Mouse (Mus musculus): ENCODE measurements around the gene Gm10778. TPM values are rescaled to one million over a fixed set of nuclear protein-coding genes. Genes with fewer than 3 reads are reported as not detected.

The Gm10778 gene
- polyA plus RNA-seq, 1 experiment from 2014 or later, result 3.3 TPM

DNA sequence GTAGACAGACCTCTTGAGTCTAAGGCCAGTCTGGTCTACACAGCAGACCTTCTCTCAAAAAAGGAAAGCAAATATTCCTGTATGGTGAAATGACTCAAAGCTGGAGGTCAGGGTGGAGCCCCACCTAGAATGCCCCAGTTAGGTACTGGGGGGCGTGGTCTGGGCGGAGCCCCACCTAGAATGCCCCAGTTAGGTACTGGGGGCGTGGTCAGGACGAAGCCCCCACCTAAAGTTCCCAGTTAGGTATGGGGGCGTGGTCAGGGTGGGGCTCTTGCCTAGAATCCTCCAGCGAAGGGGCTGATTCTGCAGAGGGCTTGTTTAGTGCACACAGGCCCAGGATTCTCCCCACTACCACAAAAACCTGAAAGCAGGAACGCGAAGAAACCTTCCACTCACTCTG is 25.4 kb upstream of the Gm10778 start:
- 54% methylated on average over 8 of the region's 8 CpGs for WGBS
- peaks cover 9% of the 10 kb centered on the region; the same call in 1 of the 2 replicates for H3K36me3 ChIP-seq (ENCODE audit: control insufficient read depth, insufficient read depth, low read length)

DNA sequence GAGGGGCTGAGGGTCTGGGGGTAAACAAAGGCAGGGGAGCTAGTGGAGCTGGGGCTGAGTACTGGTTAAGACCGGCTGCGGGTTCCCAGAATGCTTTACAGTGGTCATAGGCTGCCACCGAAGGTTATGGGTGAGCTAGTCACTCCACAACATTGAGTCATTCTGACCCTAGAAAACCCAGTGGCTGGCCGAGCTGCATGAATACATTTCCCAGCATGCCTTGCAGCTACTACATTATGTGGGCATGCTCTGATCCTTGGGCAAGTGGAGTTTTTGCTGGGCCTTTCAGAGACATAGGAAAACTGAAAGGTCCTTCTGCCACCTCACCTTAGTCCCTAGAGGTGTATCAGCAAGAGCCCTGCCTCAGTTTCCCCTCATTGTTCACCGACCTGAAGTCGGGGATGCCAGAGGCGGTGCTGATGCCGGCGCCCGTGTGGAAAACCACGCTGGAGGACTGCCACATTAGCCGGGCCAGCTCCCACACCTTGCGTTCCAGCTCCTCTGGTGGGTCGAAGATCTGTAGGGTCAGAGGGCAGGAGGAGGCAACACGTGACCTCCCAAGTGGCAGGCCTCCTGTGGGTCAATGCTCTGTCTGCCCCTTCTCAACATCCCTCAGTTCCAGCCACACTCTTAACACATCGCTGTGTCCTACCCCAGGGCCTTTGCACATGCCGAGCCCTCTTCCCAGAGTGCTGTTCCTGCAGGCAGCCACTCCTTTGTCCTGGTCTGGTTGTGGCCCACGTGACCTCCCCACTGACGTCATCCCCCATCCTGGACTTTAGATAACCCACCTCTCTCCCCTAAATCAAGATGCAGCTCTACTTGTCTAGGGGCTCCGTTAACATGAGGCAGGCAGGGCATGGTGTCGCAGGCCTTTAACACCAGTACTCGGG is 22.5 kb upstream of the Gm10778 start:
- Histone ChIP-seq H3K27me3 (replicated peaks; ENCODE audit: control insufficient read depth, insufficient read depth, low read length) (no peaks in the 10 kb centered on the region), H3K4me2 (peak overlapping the region; percentile 83), H3K4me3 (ENCODE audit: low read depth, low read length) (peak overlapping the region; percentile 70), H3K27ac (ENCODE audit: low read depth, low read length) (peak overlapping the region; percentile 92), H3K9ac (ENCODE audit: low read depth, low read length) (peak overlapping the region; percentile 88), H3K36me3 (ENCODE audit: control insufficient read depth, insufficient read depth, low read length) (peaks cover 9% of the 10 kb centered on the region; the same call in 1 of the 2 replicates), H3K4me1 (replicated peaks; ENCODE audit: control insufficient read depth, insufficient read depth, low read length) (peaks cover 25% of the 10 kb centered on the region), H3K9me3 (ENCODE audit: control insufficient read depth, low read length) (no peaks in the 10 kb centered on the region)
- 80% methylated on average over 22 of the region's 22 CpGs for WGBS
- ATAC-seq (replicated peaks; ENCODE audit: low FRiP score) (no peak; the same call in 1 of the 2 replicates), DNase-seq (ENCODE audit: low spot score) (no peak)

More for the DNA sequence above, 25.4 kb upstream of the Gm10778 start:
- Histone ChIP-seq H3K9ac (ENCODE audit: low read depth, low read length) (no peak overlapping the region; the same call in 1 of the 2 replicates), H3K4me3 (ENCODE audit: low read depth, low read length) (no peak overlapping the region), H3K9me3 (ENCODE audit: control insufficient read depth, low read length) (no peaks in the 10 kb centered on the region), H3K27ac (ENCODE audit: low read depth, low read length) (no peak overlapping the region), H3K4me2 (no peak overlapping the region), H3K27me3 (replicated peaks; ENCODE audit: control insufficient read depth, insufficient read depth, low read length) (no peaks in the 10 kb centered on the region), H3K4me1 (replicated peaks; ENCODE audit: control insufficient read depth, insufficient read depth, low read length) (peaks cover 24% of the 10 kb centered on the region)
- ATAC-seq (replicated peaks; ENCODE audit: low FRiP score) (no peak), DNase-seq (ENCODE audit: low spot score) (no peak)

DNA sequence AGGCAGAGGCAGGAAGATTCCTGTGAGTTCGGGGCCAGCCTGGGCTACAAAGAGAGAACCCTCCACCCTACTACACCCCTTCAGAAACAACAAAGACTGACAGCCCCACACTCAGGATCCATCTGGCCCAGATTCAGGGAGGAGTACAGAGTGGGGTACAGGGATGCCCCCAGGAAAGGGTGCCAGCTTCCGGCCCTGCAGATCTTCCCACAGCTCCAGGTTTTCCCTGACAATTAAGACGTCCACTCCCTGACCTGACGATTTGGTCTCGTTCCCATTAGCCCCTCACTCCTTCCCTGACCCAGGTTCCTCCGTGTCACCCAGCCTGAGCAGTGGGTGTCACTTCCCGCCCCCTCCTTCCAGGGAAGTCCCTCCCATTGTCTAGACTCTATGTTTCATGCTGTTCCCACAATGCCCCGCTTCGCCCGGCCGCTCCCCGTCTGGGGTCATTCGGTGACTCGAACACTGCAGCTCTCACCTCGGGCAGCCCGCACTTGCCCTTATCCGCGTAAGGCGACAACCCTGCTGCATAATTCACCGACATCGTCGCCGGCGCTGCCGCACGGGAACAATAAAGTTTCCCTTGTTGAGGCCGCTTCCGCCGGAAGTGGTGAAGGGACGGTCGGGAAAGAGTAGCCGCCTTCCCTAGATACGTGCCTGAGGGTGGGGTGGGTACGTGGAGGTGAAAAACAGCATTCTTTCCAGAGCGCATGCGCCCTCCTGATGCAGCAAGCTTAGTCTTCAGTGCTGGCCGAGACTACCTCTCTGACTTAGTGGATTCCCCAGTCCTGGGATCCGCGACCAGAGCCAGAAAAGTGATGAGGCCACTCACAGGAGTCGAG is 21.6 kb upstream of the Gm10778 start, which contains the start of gene Sirt6:
TSS of gene Sirt6 (minus strand) at position 804 of the 842 bp plus-strand sequence.
- peak; percentile 93 for DNase-seq (ENCODE audit: low spot score)
- Histone ChIP-seq H3K4me3 (ENCODE audit: low read depth, low read length) (peak within 1 kb of the TSS; percentile 70), H3K36me3 (ENCODE audit: control insufficient read depth, insufficient read depth, low read length) (peaks cover 6% of the 10 kb centered on the region; the same call in 1 of the 2 replicates), H3K9ac (ENCODE audit: low read depth, low read length) (peak within 1 kb of the TSS; percentile 88), H3K9me3 (ENCODE audit: control insufficient read depth, low read length) (no peaks in the 10 kb centered on the region), H3K27me3 (replicated peaks; ENCODE audit: control insufficient read depth, insufficient read depth, low read length) (no peaks in the 10 kb centered on the region), H3K4me1 (replicated peaks; ENCODE audit: control insufficient read depth, insufficient read depth, low read length) (peaks cover 25% of the 10 kb centered on the region), H3K27ac (ENCODE audit: low read depth, low read length) (peak within 1 kb of the TSS; percentile 92), H3K4me2 (peak within 1 kb of the TSS; percentile 83)
- WGBS, result 5% methylated on average over 40 of the region's 40 CpGs
- peak; percentile 92 for ATAC-seq (replicated peaks; ENCODE audit: low FRiP score)

DNA sequence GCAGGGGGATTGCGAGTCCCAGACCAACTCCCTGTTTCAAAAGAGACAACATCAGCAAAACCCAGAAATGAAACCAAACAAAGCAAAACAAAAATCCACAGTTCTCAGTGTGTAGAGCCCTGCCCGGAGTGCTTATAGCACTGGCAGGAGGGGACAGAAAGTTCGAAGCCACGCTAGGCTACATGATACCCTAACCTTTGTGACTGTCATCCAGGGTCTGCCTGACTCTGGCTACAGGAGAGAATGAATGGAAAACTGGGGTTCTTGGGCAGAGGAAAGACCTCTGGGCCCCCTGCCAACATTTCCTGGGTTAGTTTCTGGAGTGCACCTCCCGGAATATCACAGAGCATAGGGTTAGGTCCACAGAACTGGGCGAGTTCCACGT is 21.0 kb upstream of the Gm10778 start:
- 45% methylated on average over 7 of the region's 7 CpGs for WGBS
- DNase-seq (ENCODE audit: low spot score) (no peak), ATAC-seq (replicated peaks; ENCODE audit: low FRiP score) (peak; percentile 35)

DNA sequence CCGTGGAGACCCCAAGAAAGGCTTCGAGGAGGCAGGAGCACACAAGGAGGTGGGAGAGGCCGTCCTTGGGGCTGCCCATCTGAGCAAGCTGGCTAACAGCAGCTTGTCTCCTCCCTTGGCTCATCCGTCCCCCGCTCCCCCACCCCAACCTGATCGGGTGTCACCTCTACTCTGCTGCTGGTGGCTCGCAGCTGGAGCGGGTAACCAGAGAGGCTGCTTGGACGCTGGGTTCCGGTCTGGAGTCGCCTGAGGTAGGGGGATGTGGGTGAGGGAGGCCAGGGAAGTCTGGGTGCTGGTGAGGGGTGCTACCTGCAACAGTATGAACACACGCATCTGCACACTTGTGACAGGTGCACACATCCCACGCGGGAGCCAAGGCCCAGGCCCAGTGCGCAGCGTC is 20.5 kb upstream of the Gm10778 start, which contains the start of gene Ankrd24:
TSS of gene Ankrd24 (plus strand) at position 151 of the 400 bp plus-strand sequence.
- no peak for DNase-seq (ENCODE audit: low spot score)
- Histone ChIP-seq H3K4me2 (peak within 1 kb of the TSS; percentile 83), H3K9me3 (ENCODE audit: control insufficient read depth, low read length) (no peaks in the 10 kb centered on the region), H3K36me3 (ENCODE audit: control insufficient read depth, insufficient read depth, low read length) (peaks cover 2% of the 10 kb centered on the region; the same call in 1 of the 2 replicates), H3K27me3 (replicated peaks; ENCODE audit: control insufficient read depth, insufficient read depth, low read length) (no peaks in the 10 kb centered on the region), H3K27ac (ENCODE audit: low read depth, low read length) (peak within 1 kb of the TSS; percentile 92), H3K4me3 (ENCODE audit: low read depth, low read length) (peak within 1 kb of the TSS; percentile 70), H3K4me1 (replicated peaks; ENCODE audit: control insufficient read depth, insufficient read depth, low read length) (peaks cover 23% of the 10 kb centered on the region), H3K9ac (ENCODE audit: low read depth, low read length) (peak within 1 kb of the TSS; percentile 88)
- ATAC-seq (replicated peaks; ENCODE audit: low FRiP score), result no peak
- 84% methylated on average over 16 of the region's 16 CpGs for WGBS

More for the DNA sequence above, 21.0 kb upstream of the Gm10778 start:
- Histone ChIP-seq H3K9ac (ENCODE audit: low read depth, low read length) (peak overlapping the region; percentile 88), H3K27me3 (replicated peaks; ENCODE audit: control insufficient read depth, insufficient read depth, low read length) (no peaks in the 10 kb centered on the region), H3K4me3 (ENCODE audit: low read depth, low read length) (peak overlapping the region; percentile 70), H3K9me3 (ENCODE audit: control insufficient read depth, low read length) (no peaks in the 10 kb centered on the region), H3K27ac (ENCODE audit: low read depth, low read length) (peak overlapping the region; percentile 92), H3K4me2 (peak overlapping the region; percentile 83), H3K4me1 (replicated peaks; ENCODE audit: control insufficient read depth, insufficient read depth, low read length) (peaks cover 25% of the 10 kb centered on the region), H3K36me3 (ENCODE audit: control insufficient read depth, insufficient read depth, low read length) (peaks cover 2% of the 10 kb centered on the region; the same call in 1 of the 2 replicates)

DNA sequence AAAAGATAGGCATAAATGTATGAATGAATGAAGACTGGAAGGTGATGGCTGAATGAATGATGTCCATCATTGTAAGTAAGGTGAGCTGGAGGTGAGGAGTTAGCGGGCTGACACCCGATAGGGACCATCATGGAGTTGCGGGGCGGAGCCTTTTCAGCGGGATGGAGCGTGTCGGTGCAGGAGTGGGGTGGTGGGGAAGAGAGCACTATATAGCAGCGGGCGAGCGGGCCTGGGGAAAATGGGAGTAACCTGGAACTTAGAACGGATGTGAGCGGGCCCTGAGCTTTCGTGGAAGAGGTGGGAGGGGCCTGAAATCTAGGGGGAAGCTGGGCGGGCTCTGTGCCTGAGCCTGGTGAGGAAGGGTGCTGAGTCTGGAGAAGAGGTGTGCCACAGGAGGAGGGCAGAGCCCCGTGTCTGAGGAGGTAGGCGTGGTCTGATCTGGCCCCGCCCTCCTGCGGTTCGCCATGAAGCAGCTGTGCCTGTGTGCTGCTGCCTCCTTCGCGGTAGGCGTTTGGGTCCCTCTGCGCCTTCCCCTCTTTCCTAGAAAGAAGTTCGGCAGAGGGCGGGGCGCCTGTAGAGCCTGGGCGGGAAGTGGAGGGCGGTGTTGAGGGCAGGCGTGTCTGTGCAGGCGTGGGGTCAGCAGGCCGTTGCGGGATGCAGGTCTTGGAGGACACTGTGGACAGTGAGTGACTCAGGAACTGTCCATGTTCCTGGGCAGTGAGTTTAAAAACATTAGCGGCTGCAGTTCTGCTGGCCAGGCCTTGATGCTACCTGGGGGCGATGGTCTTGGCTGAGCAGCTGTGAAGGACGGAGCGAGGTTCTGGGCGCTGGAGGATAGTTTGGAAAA is 15.4 kb upstream of the Gm10778 start:
- Histone ChIP-seq H3K4me2 (peak overlapping the region; percentile 77), H3K9me3 (ENCODE audit: control insufficient read depth, low read length) (no peaks in the 10 kb centered on the region), H3K36me3 (ENCODE audit: control insufficient read depth, insufficient read depth, low read length) (no peaks in the 10 kb centered on the region), H3K27me3 (replicated peaks; ENCODE audit: control insufficient read depth, insufficient read depth, low read length) (no peaks in the 10 kb centered on the region), H3K9ac (ENCODE audit: low read depth, low read length) (peak overlapping the region; percentile 46), H3K4me1 (replicated peaks; ENCODE audit: control insufficient read depth, insufficient read depth, low read length) (peaks cover 8% of the 10 kb centered on the region), H3K4me3 (ENCODE audit: low read depth, low read length) (peak overlapping the region; percentile 46), H3K27ac (ENCODE audit: low read depth, low read length) (peak overlapping the region; percentile 13; the same call in 1 of the 2 replicates)
- whole genome bisulfite sequencing, result 6% methylated on average over 37 of the region's 37 CpGs
- DNase-seq (ENCODE audit: low spot score) (peak; percentile 87), ATAC-seq (replicated peaks; ENCODE audit: low FRiP score) (peak; percentile 95)

DNA sequence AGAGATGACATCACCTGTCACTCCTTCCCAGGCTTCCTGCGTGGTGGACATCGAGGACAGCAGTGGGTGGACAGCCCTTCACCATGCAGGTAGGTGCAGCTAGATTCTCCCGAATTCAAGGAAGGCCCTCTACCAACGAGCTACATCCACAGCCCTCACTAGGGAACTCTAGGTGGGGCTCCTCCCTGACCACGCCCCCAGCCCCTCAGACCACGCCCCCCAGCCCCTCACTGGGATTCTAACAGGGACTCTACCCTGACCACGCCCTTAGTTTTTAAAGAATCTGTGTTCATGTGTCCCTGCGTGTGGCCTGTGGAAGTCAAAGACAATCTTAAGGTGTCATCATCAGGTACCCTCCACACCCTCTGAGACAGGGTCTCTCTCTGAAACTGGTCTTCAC is 12.5 kb upstream of the Gm10778 start:
- Histone ChIP-seq H3K9me3 (ENCODE audit: control insufficient read depth, low read length) (no peaks in the 10 kb centered on the region), H3K27ac (ENCODE audit: low read depth, low read length) (no peak overlapping the region), H3K4me2 (0 out of 2 replicates have a peak overlapping the region, but pooled peaks have one; percentile 28), H3K9ac (ENCODE audit: low read depth, low read length) (no peak overlapping the region), H3K36me3 (ENCODE audit: control insufficient read depth, insufficient read depth, low read length) (no peaks in the 10 kb centered on the region), H3K4me3 (ENCODE audit: low read depth, low read length) (no peak overlapping the region), H3K4me1 (replicated peaks; ENCODE audit: control insufficient read depth, insufficient read depth, low read length) (peaks cover 7% of the 10 kb centered on the region), H3K27me3 (replicated peaks; ENCODE audit: control insufficient read depth, insufficient read depth, low read length) (no peaks in the 10 kb centered on the region)
- DNase-seq (ENCODE audit: low spot score) (no peak), ATAC-seq (replicated peaks; ENCODE audit: low FRiP score) (no peak)
- 12% methylated on average over 8 of the region's 8 CpGs for WGBS

All from liver, embryonic 11.5 days (tissue).